In the genomic region with DNA sequence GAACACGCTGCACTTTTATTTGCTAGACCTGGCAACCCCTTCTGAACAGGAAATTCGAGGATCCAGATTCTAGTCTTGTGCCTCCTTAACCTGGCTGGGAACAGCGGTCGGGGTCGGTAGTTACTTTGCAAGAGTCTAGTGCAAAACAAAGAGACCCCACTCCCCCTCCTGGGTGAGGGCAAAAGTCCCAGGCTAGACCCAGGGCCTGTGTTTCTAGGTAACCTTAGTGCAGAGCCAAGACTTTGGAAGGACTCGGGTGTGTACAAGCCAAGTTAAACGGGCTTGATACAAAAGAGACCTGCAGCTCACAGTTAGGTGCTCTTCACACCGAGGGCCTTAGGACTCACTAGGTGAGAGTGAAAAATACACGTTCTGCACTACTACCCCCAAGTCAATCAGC, we compare ENCODE assay signal across 9 mouse cellular contexts. TPM values are rescaled to one million over a fixed set of nuclear protein-coding genes. Genes with fewer than 3 reads are reported as not detected.
A peak's percentile ranks its signal among the peaks of the same experiment; 100 is the strongest.
DNase-seq lines count a peak whose midpoint lies in the region; ATAC-seq and TF ChIP-seq lines count a peak whose summit lies in the region.
"Had no signal": no experiment of that assay in that cellular context is flagged by ENCODE, and none has a peak within 500 bp of the region (broad histone marks: within the 10 kb centered on the region; RNA-seq: fewer than 3 reads in every experiment).

No protein-coding gene starts in this region.

- TF ChIP-seq CTCF in layer of hippocampus, adult 2 months (conservative IDR thresholded peaks at IDR 0.05) = no peak

- DNase-seq in layer of hippocampus, adult 2 months (ENCODE audit: low spot score in 2 of 2) = no peak
- no peak for DNase-seq in layer of hippocampus, adult 9-10 months (ENCODE audit: low spot score)
- no peak for DNase-seq in limb, embryonic 11.5 days (ENCODE audit: low spot score)
- no peak for DNase-seq in cerebellum, adult 11 months
- no peak for DNase-seq in adrenal gland, adult (ENCODE audit: inconsistent age in 2 of 2, low spot score in 1 of 2)

- no peaks in the 10 kb centered on the region for H3K36me3 ChIP-seq in forebrain, embryonic 13.5 days (ENCODE audit: poor library complexity, severe bottlenecking)
- H3K36me3 ChIP-seq in limb, embryonic 11.5 days (ENCODE audit: control insufficient read depth, insufficient read depth, low read length) = no peaks in the 10 kb centered on the region
- H3K36me3 ChIP-seq in neural tube, embryonic 13.5 days = no peaks in the 10 kb centered on the region
- H3K36me3 ChIP-seq: G1E had no signal

- H3K4me3 ChIP-seq in layer of hippocampus, adult 2 months = peak overlapping the region; percentile 52
- no peak overlapping the region for H3K4me3 ChIP-seq in forebrain, embryonic 13.5 days
- H3K4me3 ChIP-seq in limb, embryonic 11.5 days (ENCODE audit: low read depth, low read length) = no peak overlapping the region
- peak overlapping the region; percentile 38; the same call in 1 of the 2 replicates for H3K4me3 ChIP-seq in neural tube, embryonic 13.5 days

- peak overlapping the region; percentile 67 for H3K4me2 ChIP-seq in forebrain, embryonic 13.5 days
- H3K4me2 ChIP-seq in limb, embryonic 11.5 days (ENCODE audit: low read depth, severe bottlenecking) = peak overlapping the region; percentile 52; the same call in 1 of the 2 replicates
- peak overlapping the region; percentile 67 for H3K4me2 ChIP-seq in neural tube, embryonic 13.5 days

- H3K9me3 ChIP-seq in forebrain, embryonic 13.5 days (replicated peaks) = no peaks in the 10 kb centered on the region
- H3K9me3 ChIP-seq in limb, embryonic 11.5 days (ENCODE audit: control insufficient read depth, low read length) = no peaks in the 10 kb centered on the region
- H3K9me3 ChIP-seq in neural tube, embryonic 13.5 days = no peaks in the 10 kb centered on the region
- H3K9me3 ChIP-seq: G1E had no signal

- ATAC-seq in forebrain, embryonic 13.5 days = no peak
- ATAC-seq in limb, embryonic 11.5 days (ENCODE audit: insufficient number of reproducible peaks, low FRiP score, low TSS enrichment, low read depth) = peak; percentile 45; the same call in 1 of the 2 replicates
- ATAC-seq in neural tube, embryonic 13.5 days (ENCODE audit: low read depth) = 0 out of 2 replicates have a peak, but pooled peaks have one; percentile 10
- ATAC-seq in granulocyte monocyte progenitor cell, adult 5-6 weeks (replicated peaks; ENCODE audit: poor library complexity, severe bottlenecking) = no peak

- H3K27me3 ChIP-seq in forebrain, embryonic 13.5 days = peaks cover 8% of the 10 kb centered on the region
- no peaks in the 10 kb centered on the region for H3K27me3 ChIP-seq in limb, embryonic 11.5 days (ENCODE audit: control insufficient read depth, insufficient read depth, low read length)
- H3K27me3 ChIP-seq in neural tube, embryonic 13.5 days = peaks cover 4% of the 10 kb centered on the region; the same call in 1 of the 2 replicates

- WGBS in forebrain, embryonic 13.5 days = 56% methylated on average over 9 of the region's 9 CpGs
- WGBS in limb, embryonic 11.5 days = 62% methylated on average over 9 of the region's 9 CpGs
- 62% methylated on average over 9 of the region's 9 CpGs for WGBS in neural tube, embryonic 13.5 days

- peaks cover 8% of the 10 kb centered on the region for H3K4me1 ChIP-seq in forebrain, embryonic 13.5 days
- H3K4me1 ChIP-seq in limb, embryonic 11.5 days (ENCODE audit: control insufficient read depth, insufficient read depth, low read length) = no peaks in the 10 kb centered on the region
- H3K4me1 ChIP-seq in neural tube, embryonic 13.5 days (replicated peaks) = peaks cover 19% of the 10 kb centered on the region; the same call in 1 of the 2 replicates

- H3K9ac ChIP-seq in forebrain, embryonic 13.5 days = no peak overlapping the region; the same call in 1 of the 2 replicates
- H3K9ac ChIP-seq in limb, embryonic 11.5 days (ENCODE audit: low read length) = peak overlapping the region; percentile 22
- H3K9ac ChIP-seq in neural tube, embryonic 13.5 days = peak overlapping the region; percentile 63; the same call in 1 of the 2 replicates

- no peak overlapping the region for H3K27ac ChIP-seq in layer of hippocampus, adult 2 months
- no peak overlapping the region for H3K27ac ChIP-seq in forebrain, embryonic 13.5 days
- no peak overlapping the region for H3K27ac ChIP-seq in limb, embryonic 11.5 days (replicated peaks; ENCODE audit: low read depth, low read length)
- H3K27ac ChIP-seq in neural tube, embryonic 13.5 days (replicated peaks) = no peak overlapping the region

RNA-seq across cellular contexts. Expression of a gene that starts 53.7 kb away (rescaled TPM):
- total RNA-seq in layer of hippocampus, adult 2 months (2021) = 10 to 100 TPM; 87.2 to 91.1 TPM
- polyA plus RNA-seq in forebrain, embryonic 13.5 days (2015; fragmentation: Nextera tagmentation; extraction: Ambion mirVana) = 44.4 and 47.0 TPM in 2 replicates
- 42.4 and 43.5 TPM in 2 replicates for polyA plus RNA-seq in limb, embryonic 11.5 days (2014; fragmentation: Nextera tagmentation; extraction: Ambion mirVana)
- 36.6 and 39.7 TPM in 2 replicates for polyA plus RNA-seq in neural tube, embryonic 13.5 days (2015; fragmentation: Nextera tagmentation; extraction: Ambion mirVana)
- total RNA-seq in granulocyte monocyte progenitor cell, adult 5-6 weeks (2014; fragmentation: Nextera tagmentation) = 33.0 and 52.9 TPM in 2 replicates
- total RNA-seq in granulocyte monocyte progenitor cell, adult 5-6 weeks (2017) = 12.3 and 13.5 TPM in 2 replicates

Comparison
In these comparisons a context has a peak if more than half of its experiments do, and no peak if none do; other contexts are left out.
1. H3K4me3 ChIP-seq: peak in layer of hippocampus, adult 2 months (single experiment) and neural tube, embryonic 13.5 days (single experiment); none in forebrain, embryonic 13.5 days (single experiment) and limb, embryonic 11.5 days (single experiment).
2. ATAC-seq: peak in limb, embryonic 11.5 days (single experiment) and neural tube, embryonic 13.5 days (single experiment); none in forebrain, embryonic 13.5 days (single experiment) and granulocyte monocyte progenitor cell, adult 5-6 weeks (single experiment).
3. Peak in every context shown above with its lines, with median percentiles within 50 percentile points of each other: H3K4me2 ChIP-seq.